Mouse (Mus musculus) embryo, embryonic 10 days (tissue): ENCODE data around the gene 4930469K13Rik.
A peak's percentile ranks its signal among the peaks of the same experiment; 100 is the strongest.

Experiments used
- DNase-seq: peaks from one replicate; pipeline ENCODE4 v3.0.0-alpha.2; 2015; ENCODE audit warnings: low spot score

4930469K13Rik gene

DNA sequence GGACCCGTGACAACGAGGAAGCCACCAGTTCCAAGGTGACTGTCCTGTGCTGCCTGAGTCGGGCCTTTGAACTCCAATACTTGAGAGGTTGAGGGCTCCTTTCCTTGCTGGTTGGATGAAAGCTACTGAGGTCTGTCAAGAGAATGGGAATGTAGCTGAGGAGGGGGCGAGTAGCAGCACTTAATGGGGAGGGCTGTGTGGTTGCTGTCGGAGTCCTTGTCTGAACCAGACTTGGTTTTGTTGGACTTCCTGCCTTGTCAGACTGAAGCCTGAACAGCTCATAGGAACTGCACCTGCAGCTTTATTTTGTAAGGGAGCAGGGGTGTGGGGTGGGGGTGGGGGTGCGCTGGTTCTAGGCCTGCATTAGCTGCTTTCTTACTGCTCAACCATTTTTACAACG, 19.8 kb downstream of the 4930469K13Rik start:
- DNase-seq, result no peak

GRCm38 (mm10) chr11:34077870-34078269, 20.5 kb downstream of the 4930469K13Rik start:
- DNase-seq, result no peak

- DNase-seq, result peak; percentile 86
Measured at GRCm38 (mm10) chr11:34073776-34074175, 24.6 kb downstream of the 4930469K13Rik start.

GRCm38 (mm10) chr11:34072309-34072708, 26.0 kb downstream of the 4930469K13Rik start:
- DNase-seq, result peak; percentile 18

DNA sequence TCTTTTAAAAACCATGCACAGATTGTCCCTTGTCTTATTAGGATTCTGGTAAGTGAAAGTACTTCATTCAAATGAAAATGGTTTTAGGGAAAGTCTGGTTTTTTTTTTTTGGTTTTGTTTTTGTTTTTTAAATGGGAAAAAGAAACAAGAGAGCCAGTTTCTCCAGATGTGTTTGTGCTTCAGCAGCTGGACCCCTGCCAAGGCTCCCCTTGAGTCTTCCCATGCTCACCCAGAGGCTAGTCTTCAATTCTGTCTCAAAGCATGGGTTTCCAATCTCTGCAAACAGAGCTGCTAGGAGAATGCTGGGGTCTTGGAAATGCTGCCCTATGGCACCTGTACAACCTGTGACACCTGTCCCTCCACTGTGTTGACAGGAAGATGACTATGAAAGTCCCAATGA, 27.8 kb downstream of the 4930469K13Rik start:
- no peak for DNase-seq

GRCm38 (mm10) chr11:34063702-34064485, 34.5 kb downstream of the 4930469K13Rik start:
- DNase-seq, result peak; percentile 15

DNA sequence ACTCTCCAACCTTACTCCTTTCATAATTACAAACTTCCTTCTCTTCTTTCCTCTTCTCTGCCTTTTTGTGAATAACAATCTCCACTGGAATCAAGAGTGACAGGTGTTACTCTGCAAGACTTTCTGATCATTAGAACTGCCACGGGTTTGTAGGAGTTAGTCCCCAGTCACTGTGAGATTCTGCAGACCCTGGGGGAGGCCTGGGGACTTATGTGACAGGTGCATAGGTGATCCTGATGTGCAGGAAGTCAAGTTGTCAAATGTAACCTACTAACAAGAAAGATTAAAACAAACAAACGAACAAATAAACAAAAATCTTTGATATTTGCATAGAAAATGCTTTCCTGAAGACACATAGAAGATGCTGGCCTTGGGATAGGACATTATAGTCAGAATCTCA, 35.1 kb downstream of the 4930469K13Rik start:
- DNase-seq, result no peak

- no peak for DNase-seq
Measured at GRCm38 (mm10) chr11:34061740-34062139, 36.6 kb downstream of the 4930469K13Rik start.

GRCm38 (mm10) chr11:34058960-34059359, 39.4 kb downstream of the 4930469K13Rik start:
- no peak for DNase-seq

DNA sequence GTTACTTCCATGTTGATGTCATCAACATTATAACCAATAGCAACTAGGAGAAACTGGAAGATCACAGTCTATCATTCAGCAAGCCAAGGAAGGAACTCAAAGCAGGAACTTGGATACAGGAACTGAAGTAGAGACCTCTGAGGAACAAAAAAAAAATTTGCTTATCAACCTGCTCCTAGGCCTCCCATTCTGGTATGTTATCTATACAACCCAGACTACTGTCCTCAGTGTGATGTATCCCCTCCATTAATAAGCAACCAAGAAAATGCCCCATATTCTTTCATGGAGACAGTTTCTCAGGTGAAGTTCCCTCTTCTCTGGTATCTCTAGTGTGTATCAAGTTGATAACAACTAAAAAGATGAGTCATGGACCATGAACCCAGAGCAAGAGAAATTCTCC, 40.0 kb downstream of the 4930469K13Rik start:
- DNase-seq, result no peak

- no peak for DNase-seq
Measured at GRCm38 (mm10) chr11:34056715-34057114, 41.6 kb downstream of the 4930469K13Rik start.

- DNase-seq, result no peak
Measured at GRCm38 (mm10) chr11:34054031-34054727, 44.2 kb downstream of the 4930469K13Rik start.

- DNase-seq, result no peak
Measured at GRCm38 (mm10) chr11:34053031-34053818, 45.1 kb downstream of the 4930469K13Rik start.

- no peak for DNase-seq
Measured at GRCm38 (mm10) chr11:34050643-34051042, 47.7 kb downstream of the 4930469K13Rik start.

GRCm38 (mm10) chr11:34050063-34050462, 48.3 kb downstream of the 4930469K13Rik start:
- DNase-seq, result no peak

DNA sequence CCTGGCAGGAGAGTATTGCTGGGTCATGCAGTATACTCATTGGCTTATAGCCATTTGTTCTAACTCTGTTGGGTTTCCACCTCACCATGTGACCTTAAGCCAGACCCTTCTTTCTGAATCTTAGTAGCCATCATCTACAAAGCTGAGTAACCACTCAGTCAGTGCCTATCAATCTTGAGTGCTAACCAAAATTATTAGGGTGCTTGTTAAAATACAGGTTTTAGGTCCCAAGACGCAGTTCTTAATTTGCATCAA, 49.3 kb downstream of the 4930469K13Rik start:
- DNase-seq, result no peak

GRCm38 (mm10) chr11:34048375-34049124, 49.8 kb downstream of the 4930469K13Rik start:
- DNase-seq, result no peak

GRCm38 (mm10) chr11:34047542-34047937, 50.8 kb downstream of the 4930469K13Rik start:
- DNase-seq, result no peak

- DNase-seq, result no peak
Measured at GRCm38 (mm10) chr11:34046767-34047541, 51.4 kb downstream of the 4930469K13Rik start, which contains the start of gene Lcp2. Gene Lcp2, plus strand, starts transcription at chr11:34046920.

- no peak for DNase-seq
Measured at GRCm38 (mm10) chr11:34042808-34043207, 55.5 kb downstream of the 4930469K13Rik start.

DNA sequence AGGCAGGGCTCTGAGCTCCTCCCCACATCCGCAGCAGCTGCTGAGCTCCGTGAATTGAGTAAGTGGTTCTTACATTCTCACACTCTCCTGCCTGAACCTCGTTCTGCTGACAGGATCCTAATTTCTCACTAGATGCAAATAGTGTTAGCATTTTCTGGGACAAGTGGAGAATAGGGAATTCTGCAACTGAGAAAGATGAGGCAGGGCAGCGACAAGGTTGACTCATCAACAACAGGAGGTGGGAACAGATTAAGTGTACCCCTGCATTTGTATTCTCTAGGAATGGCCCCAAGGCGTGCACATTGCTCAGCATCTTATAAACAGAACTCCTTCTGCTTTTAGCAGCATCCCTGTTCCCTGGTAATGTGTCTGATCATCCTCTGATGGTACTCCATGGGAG, 58.3 kb downstream of the 4930469K13Rik start:
- DNase-seq, result no peak
